Mouse (Mus musculus) kidney, embryonic 14.5 days (tissue): ENCODE data around the gene Onecut1. TPM values are rescaled to one million over a fixed set of nuclear protein-coding genes. Genes with fewer than 3 reads are reported as not detected.

Source experiments
- ATAC-seq: fragments of 200-750 bp; cut with Nextera tagmentation; 2 replicates; pipeline ENCODE4 v1.8.0; 2017; ENCODE audit warnings: moderate number of reproducible peaks, mild to moderate bottlenecking, moderate TSS enrichment, moderate library complexity; ENCODE audit not compliant: low FRiP score, low TSS enrichment
- H3K27ac ChIP-seq: fragments of 300-500 bp; sonication (generic); 2 replicates; pipeline ENCODE4 v1.5.1; 2014; ENCODE audit warnings: low read depth, mild to moderate bottlenecking, low read length, moderate library complexity, mixed read lengths
- H3K27me3 ChIP-seq: fragments of 300-500 bp; sonication (generic); 2 replicates; pipeline ENCODE4 v1.6.1; 2014; ENCODE audit warnings: mild to moderate bottlenecking, low read length; ENCODE audit not compliant: control insufficient read depth, insufficient read depth
- H3K36me3 ChIP-seq: fragments of 300-500 bp; sonication (generic); 2 replicates; pipeline ENCODE4 v1.6.1; 2014; ENCODE audit warnings: low read length, mixed read lengths; ENCODE audit not compliant: control insufficient read depth, insufficient read depth
- H3K4me1 ChIP-seq: fragments of 300-500 bp; sonication (generic); 2 replicates; pipeline ENCODE4 v1.6.1; 2014; ENCODE audit warnings: low read length, mixed read lengths; ENCODE audit not compliant: control insufficient read depth, insufficient read depth
- H3K4me2 ChIP-seq: fragments of 300-500 bp; sonication (generic); replicated peaks from 2 replicates; pipeline ENCODE4 v1.6.1; 2014; ENCODE audit warnings: low read depth, mild to moderate bottlenecking, low read length
- H3K4me3 ChIP-seq: fragments of 300-500 bp; sonication (generic); 2 replicates; pipeline ENCODE4 v1.5.1; 2014; ENCODE audit warnings: mild to moderate bottlenecking, low read length
- H3K9ac ChIP-seq: fragments of 300-500 bp; sonication (generic); 2 replicates; pipeline ENCODE4 v1.6.1; 2014; ENCODE audit warnings: low read depth, mild to moderate bottlenecking, low read length, moderate library complexity
- H3K9me3 ChIP-seq: fragments of 300-500 bp; sonication (generic); 2 replicates; pipeline ENCODE4 v1.6.1; 2016; ENCODE audit warnings: low read length; ENCODE audit not compliant: control insufficient read depth
- WGBS: fragments of 180-500 bp; shearing (Covaris S2); extraction: QIAGEN DNeasy Blood & Tissue Kit; methylation state at CpG from one replicate; pipeline ENCODE4 v1.1.7; 2014; 5-methylcytosine and 5-hydroxymethylcytosine counted together
- polyA plus RNA-seq: library from polyadenylated mRNA; unstranded; fragments of >200 nt; fragmentation: Nextera tagmentation; extraction: Ambion mirVana; gene quantifications from 2 replicates; pipeline ENCODE4 v1.2.1, GENCODE M21; 2014

Gene Onecut1
- polyA plus RNA-seq, 1 experiment from 2014 or later: 0.15 TPM

DNA sequence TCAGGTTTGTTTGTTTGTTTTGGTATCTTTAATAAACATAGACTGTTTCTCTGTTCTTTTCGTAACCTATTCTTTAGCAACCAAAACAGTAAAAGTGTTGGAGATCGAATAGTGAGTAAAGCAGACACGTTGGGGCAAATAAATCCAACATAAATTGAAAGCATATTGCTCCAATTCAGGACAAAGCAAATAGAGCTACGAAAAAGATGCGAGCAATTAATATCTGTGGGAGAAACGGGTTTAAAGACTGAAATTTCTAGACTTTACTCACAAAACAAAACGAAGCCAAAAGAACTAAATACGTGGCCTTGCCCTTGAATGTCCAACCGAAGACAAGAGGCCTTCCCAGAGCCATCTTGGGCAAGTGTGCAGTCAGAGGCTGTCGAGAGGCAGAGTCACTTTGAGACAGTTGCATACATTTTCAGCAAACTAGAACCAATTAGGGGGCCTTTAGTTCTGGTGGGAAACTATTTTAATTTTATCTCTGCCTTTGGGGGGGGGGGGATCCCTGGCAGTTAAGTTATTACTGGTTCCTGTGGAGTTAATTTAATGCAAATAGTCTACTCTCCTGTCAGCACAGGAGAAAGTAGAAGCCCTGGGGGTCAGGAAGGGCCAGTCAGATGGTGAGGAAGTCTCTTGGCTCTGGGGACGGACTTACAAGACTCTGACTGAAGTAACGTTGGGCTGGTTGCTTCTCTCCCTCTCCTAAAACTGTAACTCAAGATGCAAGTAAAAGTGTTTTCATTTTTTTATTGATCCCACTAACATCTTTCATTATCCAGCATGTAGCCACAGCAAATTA is 11.5 kb upstream of the Onecut1 start:
- Histone ChIP-seq H3K9ac (no peak overlapping the region), H3K27ac (no peak overlapping the region), H3K4me3 (no peak overlapping the region), H3K4me1 (peaks cover 7% of the 10 kb centered on the region), H3K27me3 (peaks cover 95% of the 10 kb centered on the region), H3K36me3 (no peaks in the 10 kb centered on the region), H3K9me3 (0 out of 2 replicates have a peak, but pooled peaks cover 4% of the 10 kb centered on the region), H3K4me2 (no peak overlapping the region)
- no peak for ATAC-seq
- WGBS: 4% methylated on average over 12 of the region's 12 CpGs

DNA sequence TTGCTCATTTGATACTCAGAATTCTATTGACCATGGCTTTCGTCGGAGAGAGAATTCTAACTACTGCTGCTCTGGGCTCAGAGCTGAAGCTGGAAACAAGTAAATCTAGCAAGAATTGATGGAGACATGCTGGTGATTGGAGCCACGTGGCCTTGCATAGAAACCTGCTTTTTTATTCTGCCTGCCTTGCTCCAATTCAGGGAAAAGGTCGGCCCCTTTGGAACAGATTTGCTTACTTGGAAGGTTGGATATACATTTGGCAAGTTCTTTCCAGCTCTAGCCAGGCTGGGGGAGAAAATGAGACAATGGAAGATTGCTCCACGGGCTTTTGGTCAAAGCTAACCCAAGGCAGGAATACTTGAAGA is 11.0 kb upstream of the Onecut1 start:
- peaks cover 95% of the 10 kb centered on the region for H3K27me3 ChIP-seq
- H3K9me3 ChIP-seq: 0 out of 2 replicates have a peak, but pooled peaks cover 4% of the 10 kb centered on the region
- H3K4me1 ChIP-seq: peaks cover 7% of the 10 kb centered on the region
- no peak for ATAC-seq
- 2% methylated on average over 5 of the region's 5 CpGs for WGBS
- no peak overlapping the region for H3K9ac ChIP-seq
- H3K27ac ChIP-seq: no peak overlapping the region
- no peak overlapping the region for H3K4me2 ChIP-seq
- no peak overlapping the region for H3K4me3 ChIP-seq
- no peaks in the 10 kb centered on the region for H3K36me3 ChIP-seq

DNA sequence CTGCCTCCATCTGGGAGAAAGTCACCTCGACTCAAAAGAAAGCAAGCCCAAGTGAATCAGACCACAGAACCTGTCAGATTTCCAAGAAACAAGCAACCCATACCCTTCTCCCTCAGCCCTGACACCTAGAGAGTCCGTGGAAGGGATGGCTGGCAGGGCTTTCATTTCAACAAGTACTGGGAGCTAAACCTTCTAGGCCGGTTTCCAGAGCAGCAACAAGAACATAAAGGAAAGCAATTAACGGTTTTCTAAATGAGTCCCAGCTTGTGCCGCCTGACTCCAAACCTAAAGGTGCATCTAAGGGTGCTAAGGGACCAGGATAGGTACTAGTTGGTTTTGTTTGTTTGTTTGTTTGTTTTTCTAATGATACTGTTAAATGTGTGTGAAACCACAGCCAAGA is 10.1 kb upstream of the Onecut1 start:
- WGBS: 2% methylated on average over 5 of the region's 5 CpGs
- Histone ChIP-seq H3K9me3 (no peaks in the 10 kb centered on the region), H3K9ac (no peak overlapping the region), H3K36me3 (no peaks in the 10 kb centered on the region), H3K4me3 (no peak overlapping the region), H3K4me2 (no peak overlapping the region), H3K4me1 (peaks cover 7% of the 10 kb centered on the region), H3K27me3 (peaks cover 92% of the 10 kb centered on the region), H3K27ac (no peak overlapping the region)
- ATAC-seq: no peak

DNA sequence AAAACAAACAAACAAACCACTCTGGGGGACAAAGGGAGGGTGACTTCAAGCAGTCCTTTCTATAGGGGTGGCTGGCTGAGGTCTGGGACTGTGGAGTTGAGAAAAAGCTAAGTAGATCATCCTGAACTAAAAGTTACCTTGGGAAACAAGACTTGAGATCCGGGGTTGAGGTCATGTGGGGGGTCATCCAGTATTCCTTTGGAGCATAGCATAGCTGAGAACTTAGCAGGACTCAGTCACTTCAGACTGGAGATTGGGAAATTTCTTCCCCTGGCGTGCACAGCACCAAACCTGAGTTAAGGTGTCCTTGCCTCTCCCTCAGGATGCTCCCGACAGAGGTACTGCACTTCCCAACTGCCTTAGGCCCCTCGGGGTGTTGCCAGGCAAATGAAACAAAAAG is 9.4 kb upstream of the Onecut1 start:
- no peak overlapping the region for H3K4me3 ChIP-seq
- H3K9me3 ChIP-seq: no peaks in the 10 kb centered on the region
- H3K27me3 ChIP-seq: peaks cover 92% of the 10 kb centered on the region
- H3K27ac ChIP-seq: no peak overlapping the region
- H3K4me1 ChIP-seq: peaks cover 7% of the 10 kb centered on the region
- WGBS: 0% methylated on average over 4 of the region's 4 CpGs
- no peak for ATAC-seq
- no peak overlapping the region for H3K9ac ChIP-seq
- H3K4me2 ChIP-seq: no peak overlapping the region
- no peaks in the 10 kb centered on the region for H3K36me3 ChIP-seq

DNA sequence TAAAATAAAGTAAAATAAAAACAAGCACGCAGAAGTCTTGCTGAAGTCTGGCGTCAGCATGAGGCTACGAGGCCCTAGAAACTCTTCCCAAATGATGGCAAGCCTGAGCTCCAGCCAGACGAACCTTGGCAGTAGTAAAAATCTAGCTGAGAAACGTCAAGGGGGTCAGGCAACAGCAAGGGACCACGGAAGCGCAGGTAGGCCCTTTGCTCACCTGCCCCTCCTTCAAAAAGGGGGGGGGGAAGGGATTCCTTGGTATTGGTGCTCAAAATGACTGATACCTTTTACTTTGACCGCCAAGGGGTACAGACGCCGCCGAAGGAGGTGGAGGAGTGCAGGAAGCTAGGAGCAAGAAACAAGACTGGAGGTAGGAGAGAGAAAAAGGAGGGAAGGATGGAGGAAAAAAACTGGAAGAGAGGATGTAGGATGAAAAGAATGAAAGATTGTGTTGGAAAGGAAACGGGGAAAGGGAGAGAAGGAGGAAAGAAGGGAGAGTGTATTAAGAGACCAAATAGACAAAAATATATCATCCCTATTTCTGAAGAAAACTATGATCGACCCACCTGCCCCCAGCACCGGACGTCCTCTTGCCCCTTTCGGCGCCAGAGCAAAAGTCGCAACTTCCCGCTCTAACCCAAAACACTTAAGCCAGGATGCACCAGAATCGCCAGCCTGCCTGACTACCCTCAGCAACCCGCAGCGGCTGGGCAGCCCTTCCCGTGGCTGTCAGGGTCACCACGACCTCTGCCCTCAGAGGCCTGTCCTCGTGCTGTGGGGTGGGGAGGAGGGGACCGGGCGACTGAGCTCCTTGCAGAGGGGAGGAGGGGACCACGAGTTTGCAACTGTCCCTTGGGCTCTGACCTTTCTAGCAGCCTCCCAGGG is 8.3 kb upstream of the Onecut1 start:
- no peaks in the 10 kb centered on the region for H3K36me3 ChIP-seq
- no peaks in the 10 kb centered on the region for H3K9me3 ChIP-seq
- H3K4me2 ChIP-seq: no peak overlapping the region
- H3K9ac ChIP-seq: no peak overlapping the region
- no peak for ATAC-seq
- no peak overlapping the region for H3K4me3 ChIP-seq
- H3K4me1 ChIP-seq: peaks cover 7% of the 10 kb centered on the region
- WGBS: under 1% methylated on average over 28 of the region's 28 CpGs
- no peak overlapping the region for H3K27ac ChIP-seq
- peaks cover 90% of the 10 kb centered on the region for H3K27me3 ChIP-seq

DNA sequence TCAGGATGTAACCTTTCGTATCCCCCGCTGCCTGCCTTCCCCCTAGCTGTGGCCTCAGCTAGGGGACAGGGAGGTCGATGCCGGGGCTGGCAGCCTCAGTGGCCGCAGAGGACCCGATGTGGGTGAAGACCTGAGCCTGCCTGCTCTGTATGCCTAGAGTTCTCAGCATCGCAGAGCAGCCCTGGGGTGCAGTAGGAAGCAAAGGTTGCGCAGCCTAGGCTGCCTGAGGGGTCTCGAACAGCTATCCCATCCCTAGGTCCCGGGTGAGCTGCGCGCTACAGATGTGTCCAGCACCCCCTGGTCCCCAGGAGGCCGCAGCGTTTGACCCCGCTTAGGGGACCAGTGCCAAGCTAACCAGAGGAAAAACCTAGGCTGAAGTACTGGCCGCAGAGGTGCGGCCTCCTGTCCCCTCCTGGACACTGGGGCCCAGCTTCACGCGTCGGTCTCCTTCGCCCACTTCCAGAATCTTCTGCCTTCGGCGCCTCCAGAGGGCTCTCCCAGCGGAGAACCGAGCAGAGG is 7.6 kb upstream of the Onecut1 start:
- Histone ChIP-seq H3K27me3 (peaks cover 90% of the 10 kb centered on the region), H3K4me3 (no peak overlapping the region), H3K9ac (no peak overlapping the region), H3K4me2 (no peak overlapping the region), H3K9me3 (no peaks in the 10 kb centered on the region), H3K4me1 (peaks cover 2% of the 10 kb centered on the region; the same call in 1 of the 2 replicates), H3K36me3 (no peaks in the 10 kb centered on the region), H3K27ac (no peak overlapping the region)
- ATAC-seq: 0 out of 2 replicates have a peak, but pooled peaks have one; percentile 26
- WGBS: 1% methylated on average over 25 of the region's 25 CpGs

DNA sequence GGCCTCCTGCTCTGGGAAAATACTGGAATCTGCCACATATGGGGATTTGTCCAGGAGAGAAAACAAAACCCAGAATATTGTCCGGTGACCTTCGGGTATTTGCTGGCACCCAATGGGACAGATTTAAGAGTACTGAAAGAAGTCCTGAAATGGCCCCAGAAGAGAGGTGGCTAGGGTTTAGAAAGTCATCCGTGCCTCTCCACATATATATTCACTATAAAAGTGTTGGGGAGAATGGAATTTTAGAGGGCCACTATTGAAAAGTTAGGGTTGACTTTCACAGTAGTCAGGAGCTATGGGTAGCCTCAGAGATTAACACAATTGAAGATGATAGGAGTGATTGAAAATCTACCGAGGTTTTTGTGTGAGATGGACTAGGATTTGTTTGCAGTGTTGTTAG is 6.3 kb upstream of the Onecut1 start:
- Histone ChIP-seq H3K4me1 (no peaks in the 10 kb centered on the region), H3K4me3 (no peak overlapping the region), H3K27ac (no peak overlapping the region), H3K9ac (no peak overlapping the region), H3K36me3 (no peaks in the 10 kb centered on the region), H3K9me3 (no peaks in the 10 kb centered on the region), H3K27me3 (peaks cover 92% of the 10 kb centered on the region), H3K4me2 (no peak overlapping the region)
- ATAC-seq: no peak
- WGBS: 3% methylated on average over 4 of the region's 4 CpGs

DNA sequence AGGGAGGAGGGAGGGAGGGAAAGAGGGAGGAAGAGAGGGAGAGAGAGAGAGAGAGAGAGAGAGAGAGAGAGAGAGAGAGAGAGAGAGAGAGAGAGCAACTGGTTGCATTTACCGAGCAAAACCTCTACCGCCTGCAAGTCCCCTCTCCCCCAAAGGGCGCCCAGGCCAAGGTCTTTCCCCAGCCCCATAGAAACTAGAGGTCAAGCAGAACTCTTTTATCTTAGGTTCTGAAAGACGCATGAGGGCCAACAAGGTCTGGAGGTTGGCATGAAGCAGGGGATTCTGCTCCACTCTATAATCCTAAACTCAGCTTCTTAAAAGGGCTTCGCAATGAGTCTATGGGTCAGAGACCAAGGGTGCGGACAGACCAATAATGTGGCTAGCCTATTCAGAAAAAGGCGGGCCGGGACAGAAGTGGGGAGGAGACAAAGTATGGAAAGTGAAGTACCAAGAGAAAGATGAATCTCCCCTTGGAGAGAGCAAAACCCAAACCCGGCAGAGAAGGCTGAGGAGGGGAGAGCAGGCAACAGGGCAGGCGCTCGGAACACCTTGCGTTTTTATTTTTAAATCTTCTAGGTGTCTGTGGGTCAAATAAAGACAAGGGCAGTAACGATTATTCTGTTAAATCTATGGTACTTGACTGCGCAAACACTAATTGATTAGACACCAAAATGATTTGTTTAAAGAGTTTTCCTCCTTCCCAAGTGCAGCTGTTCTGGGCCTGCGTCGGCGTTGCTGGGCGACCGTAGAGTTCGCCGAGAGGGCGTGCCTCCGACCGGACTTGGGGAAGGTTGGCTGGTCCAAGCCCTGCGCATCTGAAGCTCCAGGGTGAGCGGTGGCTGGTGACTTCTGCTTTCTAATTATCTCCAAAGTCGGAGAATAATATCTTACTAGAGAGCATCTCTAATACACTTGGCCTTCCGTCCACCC is 4.9 kb upstream of the Onecut1 start:
- no peaks in the 10 kb centered on the region for H3K4me1 ChIP-seq
- WGBS: 1% methylated on average over 28 of the region's 28 CpGs
- no peaks in the 10 kb centered on the region for H3K9me3 ChIP-seq
- H3K27me3 ChIP-seq: peaks cover 92% of the 10 kb centered on the region
- no peaks in the 10 kb centered on the region for H3K36me3 ChIP-seq
- ATAC-seq: no peak
- H3K4me2 ChIP-seq: no peak overlapping the region
- H3K9ac ChIP-seq: no peak overlapping the region
- H3K4me3 ChIP-seq: no peak overlapping the region
- H3K27ac ChIP-seq: no peak overlapping the region
